Mouse (Mus musculus) kidney, postnatal 0 days (tissue): ENCODE results near the gene Ppp1r10. TPM values are rescaled to one million over a fixed set of nuclear protein-coding genes. Genes with fewer than 3 reads are reported as not detected.
A peak's percentile ranks its signal among the peaks of the same experiment; 100 is the strongest.

Experiments used
- ATAC-seq: fragments of 200-750 bp; cut with Nextera tagmentation; replicated peaks from 2 replicates; pipeline ENCODE4 v1.8.0; 2017; ENCODE audit warnings: low read depth, moderate number of reproducible peaks, moderate TSS enrichment, moderate library complexity; ENCODE audit not compliant: low FRiP score
- DNase-seq: peaks from one replicate; pipeline ENCODE4 v3.0.0-alpha.2; 2016; ENCODE audit warnings: low spot score
- H3K27ac ChIP-seq: fragments of 300-500 bp; sonication (generic); 2 replicates; pipeline ENCODE4 v1.5.1; 2014; ENCODE audit warnings: mild to moderate bottlenecking
- H3K27me3 ChIP-seq: fragments of 300-500 bp; sonication (generic); 2 replicates; pipeline ENCODE4 v1.6.1; 2014; ENCODE audit warnings: low read length, mixed read lengths; ENCODE audit not compliant: insufficient read depth
- H3K36me3 ChIP-seq: fragments of 300-500 bp; sonication (generic); 2 replicates; pipeline ENCODE4 v1.6.1; 2014; ENCODE audit warnings: low read length, mixed read lengths; ENCODE audit not compliant: insufficient read depth
- H3K4me1 ChIP-seq: fragments of 300-500 bp; sonication (generic); replicated peaks from 2 replicates; pipeline ENCODE4 v1.6.1; 2014; ENCODE audit warnings: antibody characterized with exemption, low read length, mixed read lengths; ENCODE audit not compliant: insufficient read depth
- H3K4me2 ChIP-seq: fragments of 300-500 bp; sonication (generic); 2 replicates; pipeline ENCODE4 v1.6.1; 2014; ENCODE audit warnings: mild to moderate bottlenecking, low read length, moderate library complexity, mixed read lengths
- H3K4me3 ChIP-seq: fragments of 300-500 bp; sonication (generic); replicated peaks from 2 replicates; pipeline ENCODE4 v1.5.1; 2014; ENCODE audit warnings: low read depth, low read length
- H3K9ac ChIP-seq: fragments of 300-500 bp; sonication (generic); 2 replicates; pipeline ENCODE4 v1.6.1; 2014; ENCODE audit warnings: low read depth, low read length
- H3K9me3 ChIP-seq: fragments of 300-500 bp; sonication (generic); replicated peaks from 2 replicates; pipeline ENCODE4 v1.6.1; 2016; ENCODE audit warnings: low read length, inconsistent platforms, mixed read lengths
- CTCF ChIP-seq: IDR thresholded peaks from 2 replicates; pipeline ENCODE4 v1.5.1; 2016; ENCODE audit warnings: antibody characterized with exemption, low read depth, mild to moderate bottlenecking, moderate library complexity
- WGBS: fragments of 180-500 bp; shearing (Covaris S2); extraction: QIAGEN DNeasy Blood & Tissue Kit; methylation state at CpG from one replicate; pipeline ENCODE4 v1.1.7; 2014; 5-methylcytosine and 5-hydroxymethylcytosine counted together
- polyA plus RNA-seq: library from polyadenylated mRNA; unstranded; fragments of >200 nt; fragmentation: Nextera tagmentation; extraction: Ambion mirVana; gene quantifications from 2 replicates; pipeline ENCODE4 v1.2.1, GENCODE M21; 2015

Ppp1r10 gene
- polyA plus RNA-seq, 1 experiment from 2014 or later, result 28.8 TPM

DNA sequence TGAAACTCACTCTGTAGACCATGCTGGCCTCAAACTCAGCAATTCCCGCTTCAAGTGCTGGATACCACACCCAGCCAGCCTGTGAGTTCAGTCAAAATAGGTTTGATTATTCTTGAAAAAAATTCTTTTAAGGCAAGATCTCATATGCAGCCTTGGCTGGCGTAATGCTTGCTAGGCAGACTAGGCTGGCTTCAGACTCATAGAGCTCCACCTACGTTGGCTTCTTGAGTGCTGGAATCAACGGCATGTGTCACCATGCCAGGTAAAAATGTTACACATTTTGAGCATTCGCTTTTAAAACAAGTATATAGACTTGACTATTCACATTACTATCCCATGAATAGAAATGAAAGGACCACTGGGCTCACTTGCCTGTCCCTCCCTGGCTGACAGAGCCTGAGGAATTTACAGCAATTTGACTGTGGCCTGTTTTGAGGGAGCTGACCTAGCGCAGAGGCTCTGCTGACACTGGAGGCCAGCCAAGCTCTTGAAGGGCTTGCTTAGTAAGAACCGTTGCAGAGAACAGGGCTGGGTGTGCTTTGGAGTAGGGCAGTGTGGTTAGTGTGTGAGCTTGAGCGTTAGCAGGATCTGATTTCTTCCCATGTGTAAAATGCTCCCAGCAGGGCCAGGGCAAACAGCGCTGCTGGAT lies 12.8 kb upstream of the Ppp1r10 start:
- 72% methylated on average over 9 of the region's 9 CpGs for WGBS

DNA sequence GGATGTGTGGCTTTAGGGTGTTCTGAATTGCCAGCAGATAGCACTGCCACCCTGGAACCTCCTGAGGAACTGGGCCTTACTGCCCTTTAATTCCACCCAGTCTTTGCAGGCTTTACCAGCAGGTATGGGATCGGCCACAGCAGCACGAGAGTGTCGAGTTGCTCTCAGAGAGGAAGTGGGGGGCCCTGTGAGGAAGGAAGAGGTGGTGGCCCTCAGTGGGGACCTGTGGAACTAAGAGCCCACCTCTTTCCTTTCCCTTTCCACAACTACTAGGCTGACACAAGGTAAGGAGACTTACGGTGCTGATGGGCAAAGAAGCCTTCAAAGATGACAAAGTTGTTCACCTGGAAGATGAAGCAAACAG lies 12.3 kb upstream of the Ppp1r10 start:
- ATAC-seq, result no peak
- Histone ChIP-seq H3K9ac (no peak overlapping the region), H3K4me1 (peaks cover 2% of the 10 kb centered on the region; the same call in 1 of the 2 replicates), H3K27ac (no peak overlapping the region), H3K4me3 (no peak overlapping the region), H3K4me2 (no peak overlapping the region), H3K27me3 (no peaks in the 10 kb centered on the region), H3K36me3 (peaks cover 19% of the 10 kb centered on the region), H3K9me3 (no peaks in the 10 kb centered on the region)
- WGBS, result 57% methylated on average over 4 of the region's 4 CpGs
- no peak for DNase-seq
- TF ChIP-seq CTCF, result no peak

More for the DNA sequence above, 12.8 kb upstream of the Ppp1r10 start:
- H3K27ac ChIP-seq, result no peak overlapping the region
- peak; percentile 50 for DNase-seq
- H3K4me1 ChIP-seq, result no peaks in the 10 kb centered on the region
- H3K9me3 ChIP-seq, result no peaks in the 10 kb centered on the region
- peaks cover 19% of the 10 kb centered on the region for H3K36me3 ChIP-seq
- ATAC-seq, result no peak
- H3K4me2 ChIP-seq, result no peak overlapping the region
- H3K4me3 ChIP-seq, result no peak overlapping the region
- TF ChIP-seq CTCF, result no peak
- H3K9ac ChIP-seq, result no peak overlapping the region
- H3K27me3 ChIP-seq, result no peaks in the 10 kb centered on the region

DNA sequence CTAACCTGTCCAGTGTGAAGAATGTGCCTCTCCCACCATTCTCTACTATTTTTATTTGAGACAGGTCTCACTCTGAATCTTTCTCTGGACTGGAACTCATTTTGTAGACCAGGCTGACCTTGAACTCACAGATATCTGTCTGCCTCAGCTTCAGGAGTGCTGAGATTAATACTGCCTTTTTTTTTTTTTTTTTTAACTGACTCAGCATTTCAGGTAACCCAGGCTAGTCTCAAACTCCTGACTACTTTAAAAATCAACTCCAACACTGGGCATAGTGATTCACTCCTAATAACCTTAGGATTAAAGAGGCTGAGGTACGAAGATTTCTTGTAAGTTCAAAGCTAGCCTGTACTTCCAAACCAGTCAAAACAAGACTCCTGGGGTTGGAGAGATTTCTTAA lies 10.6 kb upstream of the Ppp1r10 start:
- peaks cover 11% of the 10 kb centered on the region; the same call in 1 of the 2 replicates for H3K36me3 ChIP-seq
- no peaks in the 10 kb centered on the region for H3K27me3 ChIP-seq
- WGBS, result 97% methylated on average over 1 of the region's 1 CpGs

DNA sequence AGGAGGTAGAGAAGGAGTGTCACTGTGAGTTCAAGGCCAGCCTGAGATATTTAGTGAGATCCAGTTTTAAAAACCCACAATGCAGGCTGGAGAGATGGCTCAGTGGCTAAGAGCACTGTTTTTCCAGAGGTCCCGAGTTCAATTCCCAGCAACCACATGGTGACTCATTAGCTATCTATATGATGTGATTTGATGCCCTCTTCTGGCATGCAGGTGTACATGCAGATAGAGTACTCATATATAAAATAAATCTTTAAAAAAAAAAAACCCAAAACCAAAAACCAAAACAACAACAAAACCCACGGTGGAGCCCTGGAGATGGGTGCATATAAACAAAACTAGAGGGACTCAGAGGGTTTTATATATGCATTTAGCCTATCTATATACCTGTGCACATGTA lies 8.6 kb upstream of the Ppp1r10 start:
- H3K36me3 ChIP-seq, result peaks cover 16% of the 10 kb centered on the region; the same call in 1 of the 2 replicates
- H3K9ac ChIP-seq, result no peak overlapping the region
- DNase-seq (no peak), ATAC-seq (no peak)
- peak; percentile 47; the same call in 1 of the 2 replicates for TF ChIP-seq CTCF
- H3K27ac ChIP-seq, result no peak overlapping the region
- 80% methylated on average over 2 of the region's 2 CpGs for WGBS
- no peak overlapping the region for H3K4me3 ChIP-seq
- peaks cover 8% of the 10 kb centered on the region; the same call in 1 of the 2 replicates for H3K4me1 ChIP-seq
- no peaks in the 10 kb centered on the region for H3K27me3 ChIP-seq
- H3K4me2 ChIP-seq, result no peak overlapping the region
- no peaks in the 10 kb centered on the region for H3K9me3 ChIP-seq

More for the DNA sequence above, 10.6 kb upstream of the Ppp1r10 start:
- ATAC-seq (no peak), DNase-seq (no peak)
- Histone ChIP-seq H3K9ac (no peak overlapping the region), H3K4me1 (peaks cover 8% of the 10 kb centered on the region; the same call in 1 of the 2 replicates), H3K4me3 (no peak overlapping the region), H3K4me2 (no peak overlapping the region), H3K9me3 (no peaks in the 10 kb centered on the region), H3K27ac (no peak overlapping the region)
- TF ChIP-seq CTCF, result no peak

DNA sequence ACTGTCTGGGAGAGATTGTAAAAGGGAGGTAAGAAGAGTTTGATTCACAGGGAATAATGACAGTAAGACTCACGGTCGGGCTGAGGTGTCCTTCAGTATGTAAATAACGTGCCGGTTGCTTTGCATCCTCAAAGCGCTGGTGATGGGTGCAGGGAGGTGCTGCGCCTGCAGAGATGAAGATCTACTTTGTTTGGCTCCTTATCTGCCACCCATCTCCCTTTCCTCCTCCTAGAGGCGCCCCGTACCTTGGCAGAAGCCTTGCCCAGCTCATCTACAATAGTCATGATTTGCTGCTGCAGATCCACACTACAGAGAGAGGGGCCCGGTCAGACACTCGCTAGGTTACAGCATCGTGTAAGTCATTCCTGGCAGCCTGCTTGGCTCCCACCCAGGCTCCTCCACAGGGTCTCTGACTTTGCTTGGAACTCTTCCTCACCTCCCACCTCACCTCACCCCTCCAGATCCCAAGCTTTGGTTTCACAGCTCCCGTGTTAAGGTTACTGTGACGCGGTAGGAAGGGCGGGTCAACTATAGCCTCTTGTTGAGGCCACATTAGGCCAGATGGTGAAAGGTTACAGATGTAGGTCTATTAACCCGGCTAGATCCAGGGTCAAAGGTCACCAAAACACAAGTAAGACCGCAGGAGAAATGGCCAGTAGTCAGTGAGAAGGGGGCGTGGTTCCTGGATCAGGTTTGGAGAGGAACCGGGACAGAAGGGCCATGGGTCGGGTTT lies 6.9 kb upstream of the Ppp1r10 start:
- DNase-seq (no peak), ATAC-seq (peak; percentile 5; the same call in 1 of the 2 replicates)
- H3K9ac ChIP-seq, result peak overlapping the region; percentile 68
- H3K4me2 ChIP-seq, result peak overlapping the region; percentile 88
- peaks cover 19% of the 10 kb centered on the region; the same call in 1 of the 2 replicates for H3K36me3 ChIP-seq
- 16% methylated on average over 20 of the region's 20 CpGs for WGBS
- H3K4me1 ChIP-seq, result peaks cover 8% of the 10 kb centered on the region; the same call in 1 of the 2 replicates
- TF ChIP-seq CTCF, result no peak
- H3K27ac ChIP-seq, result peak overlapping the region; percentile 38
- no peaks in the 10 kb centered on the region for H3K27me3 ChIP-seq
- no peaks in the 10 kb centered on the region for H3K9me3 ChIP-seq
- H3K4me3 ChIP-seq, result peak overlapping the region; percentile 65

DNA sequence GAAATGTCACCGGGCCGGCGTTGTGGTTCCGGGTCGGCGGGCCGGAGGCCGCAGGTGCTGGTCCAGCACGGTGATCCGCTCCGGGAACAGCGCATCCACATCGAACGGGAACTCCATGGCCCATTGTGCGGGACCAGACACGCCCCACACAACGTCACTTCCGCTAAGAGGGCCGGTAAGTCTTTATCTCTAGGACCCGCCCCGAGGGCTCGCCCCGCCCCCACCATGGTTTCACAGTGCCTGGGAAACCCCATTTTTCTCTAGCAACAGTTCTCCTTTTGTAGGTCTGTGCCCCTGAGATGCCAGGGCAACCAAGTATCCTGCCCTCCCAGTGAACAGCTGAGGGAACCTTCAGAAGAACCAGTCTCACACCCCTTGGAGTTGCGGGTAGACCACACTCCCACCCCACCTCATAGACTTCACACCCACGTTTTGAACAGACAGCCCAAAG lies 6.3 kb upstream of the Ppp1r10 start, which contains the start of gene Atat1:
Atat1 (minus strand) TSS at position 157 of the 451 bp plus-strand sequence.
- DNase-seq (peak; percentile 96), ATAC-seq (peak; percentile 90)
- H3K4me3 ChIP-seq, result peak within 1 kb of the TSS; percentile 65
- peak within 1 kb of the TSS; percentile 88 for H3K4me2 ChIP-seq
- H3K36me3 ChIP-seq, result 0 out of 2 replicates have a peak, but pooled peaks cover 19% of the 10 kb centered on the region
- 7% methylated on average over 25 of the region's 25 CpGs for WGBS
- H3K4me1 ChIP-seq, result peaks cover 8% of the 10 kb centered on the region; the same call in 1 of the 2 replicates
- H3K9me3 ChIP-seq, result no peaks in the 10 kb centered on the region
- H3K9ac ChIP-seq, result peak within 1 kb of the TSS; percentile 68
- peak within 1 kb of the TSS; percentile 38 for H3K27ac ChIP-seq
- no peaks in the 10 kb centered on the region for H3K27me3 ChIP-seq
- no peak for TF ChIP-seq CTCF
